Mouse (Mus musculus): Measurements from ENCODE around the gene Zzz3. TPM values are rescaled to one million over a fixed set of nuclear protein-coding genes. Genes with fewer than 3 reads are reported as not detected.

Zzz3 gene
- polyA plus RNA-seq, 1 experiment from 2014 or later = 46.0 TPM

- 83% methylated on average over 2 of the region's 2 CpGs for WGBS
- no peaks in the 10 kb centered on the region for H3K9me3 ChIP-seq
- H3K9ac ChIP-seq = no peak overlapping the region
- H3K27ac ChIP-seq = no peak overlapping the region
- no peak for ATAC-seq (ENCODE audit: low FRiP score, low read depth)
- no peak overlapping the region for H3K4me2 ChIP-seq (replicated peaks)
- no peaks in the 10 kb centered on the region for H3K27me3 ChIP-seq (replicated peaks)
- peaks cover 6% of the 10 kb centered on the region; the same call in 1 of the 2 replicates for H3K4me1 ChIP-seq
- no peak overlapping the region for H3K4me3 ChIP-seq
- no peaks in the 10 kb centered on the region for H3K36me3 ChIP-seq
Observed at GRCm38 (mm10) chr3:152403827-152404226, 8.6 kb downstream of the Zzz3 start.

GRCm38 (mm10) chr3:152405420-152405819 is 10.1 kb downstream of the Zzz3 start:
- 95% methylated on average over 7 of the region's 7 CpGs for WGBS
- ATAC-seq (ENCODE audit: low FRiP score, low read depth) = no peak
- H3K9ac ChIP-seq = no peak overlapping the region

GRCm38 (mm10) chr3:152405978-152406640 is 10.8 kb downstream of the Zzz3 start:
- 89% methylated on average over 4 of the region's 4 CpGs for WGBS
- ATAC-seq (ENCODE audit: low FRiP score, low read depth) = no peak
- H3K9me3 ChIP-seq = no peaks in the 10 kb centered on the region
- no peak overlapping the region for H3K4me3 ChIP-seq
- H3K36me3 ChIP-seq = no peaks in the 10 kb centered on the region
- H3K27me3 ChIP-seq (replicated peaks) = no peaks in the 10 kb centered on the region
- H3K4me2 ChIP-seq (replicated peaks) = no peak overlapping the region
- peaks cover 6% of the 10 kb centered on the region; the same call in 1 of the 2 replicates for H3K4me1 ChIP-seq
- H3K9ac ChIP-seq = no peak overlapping the region
- no peak overlapping the region for H3K27ac ChIP-seq

More at GRCm38 (mm10) chr3:152405420-152405819, 10.1 kb downstream of the Zzz3 start:
- no peaks in the 10 kb centered on the region for H3K36me3 ChIP-seq
- no peak overlapping the region for H3K4me2 ChIP-seq (replicated peaks)
- peaks cover 6% of the 10 kb centered on the region; the same call in 1 of the 2 replicates for H3K4me1 ChIP-seq
- no peak overlapping the region for H3K4me3 ChIP-seq
- no peaks in the 10 kb centered on the region for H3K27me3 ChIP-seq (replicated peaks)
- no peaks in the 10 kb centered on the region for H3K9me3 ChIP-seq
- H3K27ac ChIP-seq = no peak overlapping the region

DNA sequence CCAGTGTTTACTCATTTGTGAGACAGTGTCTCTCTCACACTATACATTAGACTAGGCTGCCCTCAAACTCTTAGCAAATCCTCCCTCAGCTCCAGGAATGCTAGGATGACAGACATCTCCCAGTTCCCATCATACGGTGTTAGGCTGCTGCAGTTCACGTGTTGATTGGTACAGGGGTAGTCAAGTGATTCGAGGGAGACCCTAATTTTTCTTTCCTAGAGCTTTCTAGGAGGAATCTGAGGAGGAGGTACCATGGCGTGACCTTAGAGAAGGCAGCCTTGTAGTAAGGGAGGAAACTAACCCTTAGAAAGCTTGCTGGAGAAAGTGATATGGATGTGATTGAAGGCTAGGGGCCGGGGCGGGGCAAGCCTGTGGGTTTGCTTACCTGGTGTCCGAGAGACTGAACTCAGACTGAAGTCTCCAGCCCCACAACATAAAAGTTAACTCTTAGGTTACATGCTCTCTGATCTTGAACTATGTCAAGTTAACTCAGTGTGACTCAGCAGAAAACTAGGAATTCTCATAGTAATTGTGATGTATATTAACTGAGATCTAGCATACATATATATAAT is 15.8 kb downstream of the Zzz3 start:
- no peaks in the 10 kb centered on the region for H3K4me1 ChIP-seq
- H3K27ac ChIP-seq = no peak overlapping the region
- 90% methylated on average over 7 of the region's 7 CpGs for WGBS
- H3K36me3 ChIP-seq = no peaks in the 10 kb centered on the region
- no peak for ATAC-seq (ENCODE audit: low FRiP score, low read depth)
- no peaks in the 10 kb centered on the region for H3K9me3 ChIP-seq
- no peak overlapping the region for H3K4me2 ChIP-seq (replicated peaks)
- H3K27me3 ChIP-seq (replicated peaks) = no peaks in the 10 kb centered on the region
- no peak overlapping the region for H3K4me3 ChIP-seq
- no peak overlapping the region for H3K9ac ChIP-seq

DNA sequence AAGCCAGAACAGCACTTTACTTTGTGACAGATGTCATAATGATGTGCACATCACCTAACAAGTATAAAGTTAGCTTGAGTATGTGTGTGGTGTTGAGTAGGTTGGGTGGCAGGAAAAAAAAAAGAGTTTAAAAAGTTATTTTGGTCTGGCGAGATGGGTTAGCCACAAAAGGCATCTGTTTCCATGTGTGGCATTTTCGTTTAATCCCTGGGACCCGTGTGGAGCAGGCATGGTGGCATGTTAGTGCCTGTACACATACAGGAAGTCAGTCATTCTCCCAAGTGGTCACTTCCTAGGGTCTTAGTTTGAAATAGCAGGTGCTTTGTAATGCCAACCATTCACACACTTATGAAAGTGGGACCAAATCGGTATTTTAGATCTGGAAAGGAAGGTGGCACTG is 17.1 kb downstream of the Zzz3 start:
- ATAC-seq (ENCODE audit: low FRiP score, low read depth) = no peak
- Histone ChIP-seq H3K27ac (no peak overlapping the region), H3K4me1 (no peaks in the 10 kb centered on the region), H3K4me2 (replicated peaks) (no peak overlapping the region), H3K9me3 (no peaks in the 10 kb centered on the region), H3K9ac (no peak overlapping the region), H3K27me3 (replicated peaks) (no peaks in the 10 kb centered on the region), H3K36me3 (no peaks in the 10 kb centered on the region), H3K4me3 (no peak overlapping the region)
- WGBS = 95% methylated on average over 4 of the region's 4 CpGs

GRCm38 (mm10) chr3:152428925-152429324 is 33.7 kb downstream of the Zzz3 start:
- ATAC-seq (ENCODE audit: low FRiP score, low read depth) = no peak
- no peak overlapping the region for H3K4me3 ChIP-seq
- no peak overlapping the region for H3K9ac ChIP-seq
- peaks cover 17% of the 10 kb centered on the region; the same call in 1 of the 2 replicates for H3K36me3 ChIP-seq
- no peak overlapping the region for H3K4me2 ChIP-seq (replicated peaks)
- WGBS = 92% methylated on average over 8 of the region's 8 CpGs
- no peaks in the 10 kb centered on the region for H3K27me3 ChIP-seq (replicated peaks)
- H3K9me3 ChIP-seq = no peaks in the 10 kb centered on the region
- no peak overlapping the region for H3K27ac ChIP-seq
- H3K4me1 ChIP-seq = no peaks in the 10 kb centered on the region

- no peaks in the 10 kb centered on the region for H3K9me3 ChIP-seq
- no peak overlapping the region for H3K4me3 ChIP-seq
- H3K36me3 ChIP-seq = peaks cover 14% of the 10 kb centered on the region; the same call in 1 of the 2 replicates
- H3K9ac ChIP-seq = no peak overlapping the region
- no peaks in the 10 kb centered on the region for H3K4me1 ChIP-seq
- H3K27ac ChIP-seq = no peak overlapping the region
- no peak for ATAC-seq (ENCODE audit: low FRiP score, low read depth)
- no peaks in the 10 kb centered on the region for H3K27me3 ChIP-seq (replicated peaks)
- 94% methylated on average over 7 of the region's 7 CpGs for WGBS
- H3K4me2 ChIP-seq (replicated peaks) = no peak overlapping the region
Observed at GRCm38 (mm10) chr3:152432677-152433076, 37.4 kb downstream of the Zzz3 start.

DNA sequence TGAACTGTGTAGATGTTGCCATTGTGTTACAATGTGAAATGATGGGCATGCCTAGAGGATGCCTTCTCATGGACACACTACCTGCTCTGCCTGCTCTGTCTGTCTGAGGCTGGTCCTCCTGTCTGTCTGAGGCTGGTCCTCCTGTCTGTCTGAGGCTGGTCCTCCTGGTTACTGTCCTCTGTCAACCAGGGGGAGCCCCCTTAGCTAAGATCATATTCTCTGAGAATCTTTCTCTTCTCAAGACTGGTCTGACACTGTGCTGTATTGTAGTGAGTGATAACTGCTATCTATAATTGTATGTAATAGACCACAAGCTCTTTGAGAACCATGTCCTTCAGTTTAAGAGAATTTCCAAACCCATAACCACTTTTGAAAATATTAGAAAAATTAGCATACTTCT is 40.3 kb downstream of the Zzz3 start:
- no peak for ATAC-seq (ENCODE audit: low FRiP score, low read depth)
- Histone ChIP-seq H3K4me3 (no peak overlapping the region), H3K27ac (no peak overlapping the region), H3K9ac (no peak overlapping the region), H3K27me3 (replicated peaks) (no peaks in the 10 kb centered on the region), H3K4me1 (no peaks in the 10 kb centered on the region), H3K36me3 (0 out of 2 replicates have a peak, but pooled peaks cover 3% of the 10 kb centered on the region), H3K9me3 (no peaks in the 10 kb centered on the region), H3K4me2 (replicated peaks) (no peak overlapping the region)

GRCm38 (mm10) chr3:152438068-152438467 is 42.8 kb downstream of the Zzz3 start:
- no peak overlapping the region for H3K27ac ChIP-seq
- ATAC-seq (ENCODE audit: low FRiP score, low read depth) = no peak
- 0 out of 2 replicates have a peak, but pooled peaks cover 3% of the 10 kb centered on the region for H3K36me3 ChIP-seq
- H3K9me3 ChIP-seq = no peaks in the 10 kb centered on the region
- no peaks in the 10 kb centered on the region for H3K4me1 ChIP-seq
- no peak overlapping the region for H3K4me3 ChIP-seq
- no peak overlapping the region for H3K4me2 ChIP-seq (replicated peaks)
- H3K27me3 ChIP-seq (replicated peaks) = no peaks in the 10 kb centered on the region
- H3K9ac ChIP-seq = no peak overlapping the region
- WGBS = 96% methylated on average over 7 of the region's 7 CpGs

DNA sequence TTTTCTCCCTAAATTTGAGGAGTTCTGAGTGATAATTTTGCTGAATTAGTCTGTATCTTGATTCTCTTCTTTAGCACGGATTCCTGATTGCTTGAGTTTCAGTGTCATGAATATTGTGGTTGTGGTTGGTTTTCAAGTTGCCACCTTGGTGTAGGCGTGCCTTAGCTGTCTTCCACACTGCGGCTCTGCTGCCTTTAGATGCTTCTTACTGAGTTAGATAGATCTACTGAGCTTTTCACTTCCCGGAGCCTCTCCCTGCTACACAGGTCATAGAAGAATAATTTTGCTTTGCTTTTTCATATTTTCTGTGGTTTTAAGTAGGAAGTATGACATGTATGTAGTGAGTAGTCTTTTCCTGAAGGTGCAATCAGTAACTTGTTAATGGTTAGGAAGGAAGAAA is 47.5 kb downstream of the Zzz3 start:
- no peak overlapping the region for H3K9ac ChIP-seq
- H3K9me3 ChIP-seq = no peaks in the 10 kb centered on the region
- no peak overlapping the region for H3K4me2 ChIP-seq (replicated peaks)
- H3K27me3 ChIP-seq (replicated peaks) = no peaks in the 10 kb centered on the region
- H3K36me3 ChIP-seq = no peaks in the 10 kb centered on the region
- ATAC-seq (ENCODE audit: low FRiP score, low read depth) = no peak
- WGBS = 96% methylated on average over 4 of the region's 4 CpGs
- H3K4me1 ChIP-seq = no peaks in the 10 kb centered on the region
- no peak overlapping the region for H3K27ac ChIP-seq
- H3K4me3 ChIP-seq = no peak overlapping the region

DNA sequence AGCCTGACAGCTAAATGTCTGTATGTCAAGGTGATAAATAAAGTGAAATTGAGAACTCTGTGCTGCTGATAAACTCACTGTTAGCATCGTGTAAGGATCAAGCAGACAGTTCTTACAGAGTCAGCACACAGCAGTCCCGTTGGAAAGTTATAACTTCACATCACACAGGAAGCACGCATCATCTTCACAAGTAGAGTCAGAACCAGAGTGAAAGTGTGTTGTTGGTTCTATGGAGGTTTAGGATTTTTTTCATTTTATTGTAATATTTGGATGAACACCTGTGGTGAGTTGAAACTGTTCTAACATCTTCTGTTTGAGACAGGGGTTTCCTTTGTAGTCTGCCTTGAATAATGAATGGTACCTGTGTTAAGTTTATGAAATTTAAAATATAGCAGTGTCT is 48.8 kb downstream of the Zzz3 start:
- Histone ChIP-seq H3K27me3 (replicated peaks) (no peaks in the 10 kb centered on the region), H3K4me2 (replicated peaks) (no peak overlapping the region), H3K9ac (no peak overlapping the region), H3K27ac (no peak overlapping the region), H3K4me1 (no peaks in the 10 kb centered on the region), H3K9me3 (no peaks in the 10 kb centered on the region), H3K36me3 (no peaks in the 10 kb centered on the region), H3K4me3 (no peak overlapping the region)
- ATAC-seq (ENCODE audit: low FRiP score, low read depth) = no peak
- WGBS = 91% methylated on average over 3 of the region's 3 CpGs

DNA sequence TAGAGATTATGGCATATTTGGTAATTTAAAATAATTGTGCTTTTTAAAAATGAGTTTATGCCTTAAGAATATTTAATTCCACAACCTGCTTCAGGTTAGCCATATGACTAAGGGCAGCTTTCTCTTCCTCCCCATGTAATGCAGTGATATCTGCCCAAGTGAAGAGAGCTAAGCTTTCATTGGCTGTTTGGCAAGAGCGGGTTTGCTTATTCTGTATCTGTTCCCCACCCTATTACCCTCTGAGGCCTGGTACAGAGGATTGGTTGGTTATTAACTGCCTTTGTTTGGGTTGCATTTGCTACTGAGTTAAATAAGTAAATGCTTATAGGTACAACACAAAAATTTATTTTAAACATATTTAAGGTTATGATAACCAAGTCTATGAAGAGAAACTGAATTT is 51.7 kb downstream of the Zzz3 start:
- Histone ChIP-seq H3K4me3 (no peak overlapping the region), H3K4me2 (replicated peaks) (no peak overlapping the region), H3K27me3 (replicated peaks) (no peaks in the 10 kb centered on the region), H3K9me3 (no peaks in the 10 kb centered on the region), H3K4me1 (no peaks in the 10 kb centered on the region), H3K9ac (no peak overlapping the region), H3K36me3 (peaks cover 12% of the 10 kb centered on the region), H3K27ac (no peak overlapping the region)
- ATAC-seq (ENCODE audit: low FRiP score, low read depth) = no peak
- WGBS = 97% methylated on average over 1 of the region's 1 CpGs

GRCm38 (mm10) chr3:152453163-152453562 is 57.9 kb downstream of the Zzz3 start:
- 93% methylated on average over 2 of the region's 4 CpGs for WGBS
- ATAC-seq (ENCODE audit: low FRiP score, low read depth) = no peak
- Histone ChIP-seq H3K9ac (no peak overlapping the region), H3K4me2 (replicated peaks) (no peak overlapping the region), H3K9me3 (no peaks in the 10 kb centered on the region), H3K36me3 (peaks cover 56% of the 10 kb centered on the region), H3K27ac (no peak overlapping the region), H3K4me1 (no peaks in the 10 kb centered on the region), H3K27me3 (replicated peaks) (no peaks in the 10 kb centered on the region), H3K4me3 (no peak overlapping the region)
